Mouse (Mus musculus) left cerebral cortex, adult 11 months (tissue): ENCODE data around the gene Fkbp7.

Experiments used
- DNase-seq: peaks from one replicate; pipeline ENCODE4 v3.0.0; 2022; ENCODE audit warnings: low spot score

The Fkbp7 gene

DNA sequence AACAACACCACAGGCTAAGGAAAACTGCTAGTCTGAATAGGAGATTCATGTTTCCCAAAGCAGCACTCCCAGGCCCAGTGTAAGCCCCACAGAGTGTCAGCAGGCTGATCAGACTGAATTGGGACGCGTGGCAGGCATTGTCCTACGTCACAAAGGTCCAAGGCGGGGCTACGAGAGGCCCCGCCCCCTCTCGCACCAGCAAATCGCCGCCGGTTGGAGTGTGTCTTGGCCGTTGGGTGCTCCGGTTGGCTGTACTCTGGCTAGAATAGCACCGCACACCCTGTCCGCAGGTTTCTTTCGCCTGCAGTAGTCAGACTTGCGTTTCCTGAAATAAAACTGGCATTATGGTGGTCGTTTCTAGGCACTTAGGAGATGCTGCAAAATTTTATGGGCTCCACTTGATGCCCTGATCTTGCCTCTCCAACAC, at the start of gene Fkbp7:
TSS of gene Fkbp7 (minus strand) at position 151 of the 427 bp plus-strand sequence.
- peak; percentile 79 for DNase-seq

- DNase-seq, result no peak
These were observed 46.7 kb upstream of the Fkbp7 start for GRCm38 (mm10) chr2:76719650-76720049.

- DNase-seq, result no peak
These were observed 42.1 kb upstream of the Fkbp7 start for GRCm38 (mm10) chr2:76714984-76715383.

GRCm38 (mm10) chr2:76708512-76708911, 35.6 kb upstream of the Fkbp7 start:
- DNase-seq, result no peak

DNA sequence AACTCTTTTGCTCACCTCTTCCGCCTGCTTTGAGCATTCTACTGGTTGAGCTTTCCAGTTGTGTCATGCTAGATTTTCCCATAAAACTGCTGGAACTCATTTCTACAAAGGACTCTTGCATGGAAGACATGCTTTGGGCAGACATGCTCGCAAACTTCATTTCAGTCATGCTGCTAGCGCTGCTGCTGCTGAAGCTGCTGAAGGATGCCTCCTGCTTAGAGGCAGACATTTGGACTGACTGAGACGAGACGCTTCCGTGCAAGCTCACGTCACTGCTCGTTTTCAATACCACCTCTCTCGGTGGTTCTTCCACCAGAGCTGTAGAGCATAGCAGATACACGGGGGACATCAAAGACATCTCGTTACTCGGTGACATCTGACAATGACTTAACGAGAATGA, 32.7 kb upstream of the Fkbp7 start:
- no peak for DNase-seq

GRCm38 (mm10) chr2:76702751-76703150, 29.8 kb upstream of the Fkbp7 start:
- DNase-seq, result no peak

DNA sequence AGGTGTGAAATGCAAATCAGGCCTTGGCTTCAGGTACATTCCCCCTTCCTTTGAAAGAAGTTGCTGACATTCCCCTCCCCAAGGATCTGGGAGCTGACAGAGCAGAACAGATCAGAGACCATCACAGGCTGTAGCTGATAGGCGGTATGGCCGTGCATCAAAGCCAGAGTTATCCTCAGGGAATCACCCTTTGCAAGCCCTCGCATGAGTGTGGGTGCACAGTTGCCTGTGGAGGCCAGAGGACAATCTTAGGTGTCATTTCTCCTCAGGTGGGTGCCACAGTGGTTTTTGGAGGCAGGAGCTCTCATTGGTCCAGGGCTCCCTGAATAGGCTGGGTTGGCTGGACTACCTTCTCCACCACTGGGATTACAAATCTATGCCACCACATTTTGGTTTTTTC, 29.3 kb upstream of the Fkbp7 start:
- DNase-seq, result no peak

DNA sequence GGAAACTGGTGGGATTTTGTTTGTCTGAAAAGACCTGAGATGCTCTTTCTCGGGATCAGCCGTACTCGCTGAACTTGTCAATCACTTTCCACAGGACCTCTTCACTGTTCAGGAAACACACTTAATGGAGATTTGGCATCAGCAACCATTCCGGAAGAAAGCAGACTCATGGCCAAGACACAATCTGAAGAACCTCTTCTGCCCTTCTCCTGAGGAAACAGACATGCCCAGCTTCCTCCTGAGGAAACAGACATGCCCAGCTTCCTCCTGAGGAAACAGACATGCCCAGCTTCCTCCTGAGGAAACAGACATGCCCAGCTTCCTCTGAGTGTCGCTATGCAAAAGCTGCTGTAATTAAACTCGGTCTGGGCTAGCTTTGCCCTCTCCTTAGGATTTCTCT, 22.4 kb upstream of the Fkbp7 start:
- no peak for DNase-seq

- DNase-seq, result no peak
These were observed 20.8 kb upstream of the Fkbp7 start for GRCm38 (mm10) chr2:76693765-76694164.

DNA sequence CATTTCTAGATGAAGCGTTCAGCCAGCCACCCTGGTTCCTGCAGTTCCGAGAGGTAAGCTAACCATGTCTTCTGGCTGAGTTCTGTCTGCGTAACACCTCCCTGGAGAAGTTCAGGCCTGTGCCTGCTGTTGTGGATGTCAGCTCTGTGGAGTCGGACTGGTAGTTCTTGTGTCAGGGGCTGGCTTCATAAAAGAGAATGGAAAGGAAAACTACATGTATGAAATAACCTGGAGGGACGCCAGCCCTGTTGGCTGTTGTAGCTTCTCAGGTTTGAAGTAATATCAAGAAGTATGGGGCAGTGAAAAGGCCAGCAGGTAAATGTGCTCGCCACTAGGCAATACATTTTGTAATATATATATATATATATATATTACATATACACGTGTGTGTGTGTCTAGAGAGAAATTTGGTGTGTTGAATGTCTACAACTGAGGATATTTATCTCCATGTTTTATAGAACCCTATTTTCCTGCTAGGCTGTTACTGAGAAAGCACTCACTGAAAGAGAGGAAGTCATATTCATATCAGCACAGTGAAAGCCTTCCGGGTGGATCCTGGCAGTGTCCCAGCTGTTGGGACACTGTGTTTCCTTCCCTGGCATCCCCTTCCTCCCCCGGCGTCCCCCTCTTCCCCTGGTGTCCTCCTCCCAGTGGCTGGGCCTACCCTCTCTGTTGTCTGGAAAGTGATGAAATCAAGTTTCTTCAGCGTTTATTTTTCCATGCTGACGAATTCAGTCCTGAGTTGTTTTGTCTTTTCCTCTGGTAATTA, 17.7 kb upstream of the Fkbp7 start:
- no peak for DNase-seq

GRCm38 (mm10) chr2:76688162-76688561, 15.2 kb upstream of the Fkbp7 start:
- no peak for DNase-seq

GRCm38 (mm10) chr2:76687608-76688007, 14.7 kb upstream of the Fkbp7 start:
- no peak for DNase-seq

DNA sequence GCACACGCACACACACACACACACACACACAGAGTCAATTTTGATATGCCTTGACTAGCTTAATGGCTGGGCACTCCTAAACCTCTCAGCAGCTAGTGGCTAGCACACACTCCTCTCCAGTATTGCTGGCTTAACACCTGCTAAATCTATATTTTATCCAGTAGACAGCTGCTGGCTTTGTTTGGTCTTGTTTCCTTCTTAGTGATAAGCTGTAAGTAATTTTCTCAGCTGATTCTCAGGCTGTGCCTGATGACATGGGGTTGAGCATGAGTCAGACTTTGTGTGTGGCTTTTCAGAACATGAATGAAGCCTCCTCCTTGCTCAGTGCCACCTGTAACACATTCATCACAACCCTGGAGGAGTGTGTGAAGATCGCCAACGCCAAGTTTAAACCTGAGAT, 14.1 kb upstream of the Fkbp7 start:
- no peak for DNase-seq

DNA sequence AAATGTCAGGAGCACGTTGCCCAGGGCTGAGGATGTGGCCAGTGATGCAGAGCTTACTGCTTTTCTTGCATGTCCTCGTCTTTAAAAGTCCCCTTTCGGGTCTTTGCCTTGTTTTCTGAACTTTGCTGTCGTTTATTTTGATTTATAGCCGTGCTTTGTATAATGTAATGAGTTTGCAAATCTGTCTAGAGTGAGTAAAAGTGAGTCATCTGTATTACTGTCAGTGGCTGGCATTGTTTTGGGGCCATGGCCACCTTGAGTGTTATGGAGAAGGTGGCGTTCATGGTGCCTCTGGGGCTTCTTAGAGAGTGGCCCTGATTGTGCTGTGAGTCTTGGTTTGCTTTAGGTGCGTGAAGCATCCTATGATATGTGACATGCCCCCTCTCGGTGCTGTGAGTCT, 9.4 kb upstream of the Fkbp7 start:
- no peak for DNase-seq

- no peak for DNase-seq
These were observed 3.7 kb upstream of the Fkbp7 start for GRCm38 (mm10) chr2:76676401-76677226.

DNA sequence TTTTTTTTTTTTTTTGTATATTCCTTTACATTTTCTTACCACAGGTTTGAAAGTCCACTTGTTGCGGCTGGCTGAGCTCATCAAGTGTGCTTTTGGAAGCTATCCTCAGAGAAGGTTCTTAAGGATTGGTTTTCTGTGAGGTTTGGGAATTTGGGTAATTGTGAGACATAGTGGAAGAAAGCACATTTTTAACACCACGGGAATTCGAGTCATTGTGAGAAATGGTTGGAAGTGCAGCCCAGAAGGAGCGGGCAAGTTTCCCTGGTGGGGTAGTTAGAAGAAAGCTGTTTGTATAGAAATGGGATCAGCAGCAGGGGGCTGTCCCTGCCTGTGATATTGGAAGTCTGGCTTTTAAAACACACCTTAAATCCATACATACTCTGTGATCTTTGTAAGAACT, 3.0 kb upstream of the Fkbp7 start:
- no peak for DNase-seq

GRCm38 (mm10) chr2:76675451-76675850, 2.5 kb upstream of the Fkbp7 start:
- no peak for DNase-seq

- peak; percentile 57 for DNase-seq
These were observed 2.0 kb upstream of the Fkbp7 start, which contains the start of gene Plekha3 for GRCm38 (mm10) chr2:76674725-76675427. Gene Plekha3, plus strand, starts transcription at chr2:76675281.

GRCm38 (mm10) chr2:76673472-76674081, 661 bp upstream of the Fkbp7 start:
- DNase-seq, result no peak

DNA sequence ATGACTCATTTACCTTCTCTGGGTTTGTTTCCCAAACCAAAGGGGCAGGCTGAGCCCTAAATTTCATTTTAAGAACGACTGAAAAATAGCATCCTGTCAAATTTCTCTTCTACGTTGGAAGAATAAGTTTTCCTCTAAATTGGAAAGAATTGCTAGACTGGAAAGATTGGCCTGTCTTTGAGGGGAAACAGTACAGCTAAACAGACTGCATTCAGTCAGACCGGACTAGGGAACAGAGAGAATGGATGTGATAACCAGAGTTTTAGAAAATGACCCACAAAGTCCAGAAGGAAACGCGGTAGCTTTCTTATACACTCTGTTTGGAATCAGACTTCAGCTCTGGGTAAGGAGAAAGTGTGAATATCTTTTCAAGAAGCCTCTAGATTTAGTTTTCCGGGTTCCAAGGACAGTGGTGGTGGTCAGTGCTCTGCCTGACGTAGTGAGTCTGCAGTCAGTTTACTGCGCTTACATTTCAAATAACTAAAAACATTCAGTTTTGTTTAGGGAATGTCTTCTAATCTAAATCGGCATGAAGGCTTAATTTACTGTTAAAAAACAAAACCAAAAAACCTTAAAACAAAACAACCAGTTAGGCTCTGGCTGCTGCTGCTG, 676 bp downstream of the Fkbp7 start:
- no peak for DNase-seq

DNA sequence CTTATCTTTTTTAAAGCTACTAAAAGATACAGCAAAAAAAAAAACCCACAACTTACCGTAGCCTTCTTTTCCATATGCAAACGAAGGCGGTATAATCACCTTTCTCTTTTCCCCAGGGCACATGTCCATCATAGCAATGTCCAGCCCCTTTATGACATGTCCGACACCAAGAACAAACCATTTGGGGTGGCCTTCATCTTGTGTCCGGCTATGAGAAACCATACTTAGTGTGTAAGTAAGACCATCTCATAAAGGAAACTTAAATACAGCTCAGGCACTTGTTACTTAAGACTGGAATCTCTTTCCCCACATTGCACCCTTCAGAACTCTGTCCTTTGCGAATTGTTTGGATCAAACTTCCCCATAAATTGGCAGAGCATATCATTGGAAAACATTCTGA, 1.3 kb downstream of the Fkbp7 start:
- DNase-seq, result no peak

DNA sequence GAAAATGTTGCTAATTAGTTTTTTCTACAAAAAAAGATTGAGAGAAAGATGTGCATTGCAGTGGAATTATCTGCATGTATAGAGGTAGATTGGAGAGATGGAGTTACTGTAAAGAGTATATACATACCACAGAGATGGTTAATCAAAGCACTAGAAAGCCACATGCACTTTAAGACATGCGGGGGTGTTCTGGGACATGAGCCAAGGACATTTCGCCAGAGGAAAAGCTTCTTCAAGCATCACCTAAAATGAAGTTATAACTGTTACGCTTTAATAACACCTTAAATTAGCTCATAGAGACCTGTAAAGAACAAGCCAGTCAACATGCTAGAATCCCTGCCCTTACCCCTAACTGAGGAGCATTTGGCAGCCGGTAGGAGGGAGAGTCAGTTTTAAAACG, 5.7 kb downstream of the Fkbp7 start:
- DNase-seq, result no peak
